8 mouse cellular contexts compared by ENCODE assay signal in the genomic region with DNA sequence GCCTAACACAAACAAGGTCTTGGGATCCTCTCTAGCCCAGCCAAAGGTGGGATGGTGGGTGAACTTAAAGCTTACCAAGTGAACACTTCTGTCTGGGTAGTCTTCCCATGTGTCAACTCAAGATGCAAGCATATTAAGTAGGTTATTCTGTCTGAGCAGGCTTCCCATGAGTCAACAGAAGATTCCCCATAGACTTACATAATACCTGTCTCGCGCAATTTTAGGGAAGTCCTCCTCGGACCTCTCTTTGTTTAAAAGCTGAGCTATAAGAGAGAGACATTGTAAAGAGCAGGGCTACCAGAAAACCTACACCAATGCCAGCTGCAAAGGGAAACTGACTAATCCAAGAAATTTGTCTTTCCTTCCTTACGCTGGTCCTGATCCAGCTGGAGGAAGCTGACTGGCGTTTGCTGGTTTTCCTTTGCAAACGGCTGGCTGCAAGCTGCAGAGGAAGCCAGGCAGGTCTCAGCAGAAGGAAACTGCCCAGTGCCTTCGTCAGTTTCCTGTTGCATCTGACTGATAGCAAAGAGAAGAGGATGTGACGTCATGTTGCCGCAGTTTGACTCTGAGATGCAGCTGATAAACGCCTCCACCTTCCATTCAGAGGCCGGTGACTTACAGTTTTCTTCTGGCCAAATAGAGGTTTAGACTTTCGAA. TPM values are rescaled to one million over a fixed set of nuclear protein-coding genes. Genes with fewer than 3 reads are reported as not detected.
DNase-seq lines count a peak whose midpoint lies in the region; ATAC-seq and TF ChIP-seq lines count a peak whose summit lies in the region.

No protein-coding gene starts in this region.

- H3K27ac ChIP-seq in layer of hippocampus, adult 2 months: peak overlapping the region; percentile 78
- H3K27ac ChIP-seq in kidney, embryonic 14.5 days (ENCODE audit: low read depth, low read length): peak overlapping the region; percentile 39; the same call in 1 of the 2 replicates
- peak overlapping the region; percentile 59 for H3K27ac ChIP-seq in stomach, embryonic 16.5 days (ENCODE audit: low read length)
- no peak overlapping the region for H3K27ac ChIP-seq in forebrain, postnatal 0 days (ENCODE audit: low read depth, low read length)

- TF ChIP-seq CTCF in layer of hippocampus, adult 2 months (conservative IDR thresholded peaks at IDR 0.05): no peak
- TF ChIP-seq CTCF in forebrain, postnatal 0 days (IDR thresholded peaks at IDR 0.05; ENCODE audit: low read depth): no peak

- H3K27me3 ChIP-seq in kidney, embryonic 14.5 days (ENCODE audit: control insufficient read depth, insufficient read depth, low read length): no peaks in the 10 kb centered on the region
- no peaks in the 10 kb centered on the region for H3K27me3 ChIP-seq in stomach, embryonic 16.5 days (ENCODE audit: control insufficient read depth, insufficient read depth, low read length)
- no peaks in the 10 kb centered on the region for H3K27me3 ChIP-seq in forebrain, postnatal 0 days (ENCODE audit: insufficient read depth, low read length)

- H3K4me1 ChIP-seq in kidney, embryonic 14.5 days (ENCODE audit: control insufficient read depth, insufficient read depth, low read length): no peaks in the 10 kb centered on the region
- H3K4me1 ChIP-seq in stomach, embryonic 16.5 days (ENCODE audit: control insufficient read depth, insufficient read depth, low read length): no peaks in the 10 kb centered on the region
- 0 out of 2 replicates have a peak, but pooled peaks cover 7% of the 10 kb centered on the region for H3K4me1 ChIP-seq in forebrain, postnatal 0 days (ENCODE audit: insufficient read depth)

- H3K4me3 ChIP-seq in layer of hippocampus, adult 2 months: no peak overlapping the region
- H3K4me3 ChIP-seq in kidney, embryonic 14.5 days (ENCODE audit: low read length): no peak overlapping the region
- no peak overlapping the region; the same call in 1 of the 2 replicates for H3K4me3 ChIP-seq in stomach, embryonic 16.5 days (replicated peaks; ENCODE audit: low read length)
- no peak overlapping the region for H3K4me3 ChIP-seq in forebrain, postnatal 0 days (ENCODE audit: low read depth, low read length)

- H3K36me3 ChIP-seq in kidney, embryonic 14.5 days (ENCODE audit: control insufficient read depth, insufficient read depth, low read length): no peaks in the 10 kb centered on the region
- H3K36me3 ChIP-seq in stomach, embryonic 16.5 days (ENCODE audit: control insufficient read depth, insufficient read depth, low read length): no peaks in the 10 kb centered on the region
- no peaks in the 10 kb centered on the region for H3K36me3 ChIP-seq in forebrain, postnatal 0 days (ENCODE audit: insufficient read depth)

- no peak for ATAC-seq in kidney, embryonic 14.5 days (ENCODE audit: low FRiP score, low TSS enrichment)
- ATAC-seq in stomach, embryonic 16.5 days (ENCODE audit: insufficient read depth, low FRiP score): peak; percentile 64; the same call in 1 of the 2 replicates
- no peak for ATAC-seq in forebrain, postnatal 0 days

- no peak for DNase-seq in layer of hippocampus, adult 2 months (ENCODE audit: low spot score in 2 of 2)
- DNase-seq in layer of hippocampus, postnatal 25 days (ENCODE audit: extremely low spot score in 1 of 2, low spot score in 1 of 2): no peak
- peak; percentile 22 for DNase-seq in adrenal gland, postnatal 25 days
- DNase-seq in heart, adult 11 months: peak; percentile 99
- DNase-seq in lung, postnatal 10 days: peak; percentile 81
- DNase-seq in forebrain, postnatal 0 days: no peak

- no peak overlapping the region for H3K4me2 ChIP-seq in kidney, embryonic 14.5 days (replicated peaks; ENCODE audit: low read depth, low read length)
- peak overlapping the region; percentile 35 for H3K4me2 ChIP-seq in stomach, embryonic 16.5 days (ENCODE audit: low read depth, low read length)
- no peak overlapping the region for H3K4me2 ChIP-seq in forebrain, postnatal 0 days (ENCODE audit: low read depth)

- WGBS in kidney, embryonic 14.5 days: 65% methylated on average over 12 of the region's 12 CpGs
- WGBS in stomach, embryonic 16.5 days: 42% methylated on average over 12 of the region's 12 CpGs
- WGBS in forebrain, postnatal 0 days: 71% methylated on average over 12 of the region's 12 CpGs

- H3K9ac ChIP-seq in kidney, embryonic 14.5 days (ENCODE audit: low read depth, low read length): no peak overlapping the region
- 0 out of 2 replicates have a peak overlapping the region, but pooled peaks have one; percentile 2 for H3K9ac ChIP-seq in stomach, embryonic 16.5 days (ENCODE audit: low read length)
- no peak overlapping the region for H3K9ac ChIP-seq in forebrain, postnatal 0 days

- H3K9me3 ChIP-seq in kidney, embryonic 14.5 days (ENCODE audit: control insufficient read depth, low read length): no peaks in the 10 kb centered on the region
- H3K9me3 ChIP-seq in stomach, embryonic 16.5 days (replicated peaks; ENCODE audit: control insufficient read depth, low read length): no peaks in the 10 kb centered on the region
- H3K9me3 ChIP-seq in forebrain, postnatal 0 days (ENCODE audit: low read length): no peaks in the 10 kb centered on the region

RNA-seq across cellular contexts. Expression of gene Cdk17, which starts 36.6 kb away (rescaled TPM):
- 100 to 1,000 TPM; 206 to 219 TPM for total RNA-seq in layer of hippocampus, adult 2 months (2021)
- 100 to 1,000 TPM; 176 to 210 TPM for total RNA-seq in layer of hippocampus, postnatal 25 days (2021)
- 21.7 and 27.6 TPM in 2 replicates for total RNA-seq in adrenal gland, postnatal 25 days (2021)
- polyA plus RNA-seq in kidney, embryonic 14.5 days (2014; fragmentation: Nextera tagmentation; extraction: Ambion mirVana): 17.0 and 24.8 TPM in 2 replicates
- polyA plus RNA-seq in stomach, embryonic 16.5 days (2015; fragmentation: Nextera tagmentation; extraction: Ambion mirVana): 13.0 and 14.2 TPM in 2 replicates
- 119 and 149 TPM in 2 replicates for total RNA-seq in forebrain, postnatal 0 days (2014; rRNA removed)
- 39.2 and 46.8 TPM in 2 replicates for polyA plus RNA-seq in forebrain, postnatal 0 days (2015; fragmentation: Nextera tagmentation; extraction: Ambion mirVana)

RNA-seq across cellular contexts. Expression of gene Cfap54, which starts 42.7 kb away (rescaled TPM):
- total RNA-seq in layer of hippocampus, adult 2 months (2021): 10 to 100 TPM; 20.7 to 22.9 TPM
- total RNA-seq in layer of hippocampus, postnatal 25 days (2021): 10 to 100 TPM; 14.1 to 17.3 TPM
- total RNA-seq in adrenal gland, postnatal 25 days (2021): 4.8 and 6.5 TPM in 2 replicates
- 0.33 and 0.49 TPM in 2 replicates for polyA plus RNA-seq in kidney, embryonic 14.5 days (2014; fragmentation: Nextera tagmentation; extraction: Ambion mirVana)
- 0.15 and 0.27 TPM in 2 replicates for polyA plus RNA-seq in stomach, embryonic 16.5 days (2015; fragmentation: Nextera tagmentation; extraction: Ambion mirVana)
- 3.2 and 4.8 TPM in 2 replicates for total RNA-seq in forebrain, postnatal 0 days (2014; rRNA removed)
- 1.9 and 4.2 TPM in 2 replicates for polyA plus RNA-seq in forebrain, postnatal 0 days (2015; fragmentation: Nextera tagmentation; extraction: Ambion mirVana)

Comparison
In these comparisons a context has a peak if more than half of its experiments do, and no peak if none do; other contexts are left out.
1. DNase-seq: peak in adrenal gland, postnatal 25 days (single experiment), heart, adult 11 months (single experiment) and lung, postnatal 10 days (single experiment); none in layer of hippocampus, adult 2 months (0 of 2), layer of hippocampus, postnatal 25 days (0 of 2) and forebrain, postnatal 0 days (single experiment).